Mouse (Mus musculus): Measurements from ENCODE around the gene Vps51.

- no peak for TF ChIP-seq CTCF (IDR thresholded peaks at IDR 0.05; ENCODE audit: borderline replicate concordance, control insufficient read depth, extremely low read depth, insufficient read depth, low read length, poor library complexity)
- TF ChIP-seq POLR2A (IDR thresholded peaks at IDR 0.05; ENCODE audit: control insufficient read depth, extremely low read depth, insufficient read depth, low read length, poor library complexity), result no peak
These were observed 38.7 kb downstream of the Vps51 start for GRCm38 (mm10) chr19:6038326-6038725.

All from thymus, adult 2 months (tissue).